Mouse (Mus musculus) thymus, postnatal 25 days (tissue): ENCODE data around the gene Gm7075.
"Not testable (repeated sequence)": the region's sequence is repeated elsewhere in the genome, so short reads cannot be mapped to it uniquely, and the experiment has no call there.

Experiments used
- DNase-seq: peaks from one replicate; pipeline ENCODE4 v3.0.0; 2022

Gene Gm7075

DNA sequence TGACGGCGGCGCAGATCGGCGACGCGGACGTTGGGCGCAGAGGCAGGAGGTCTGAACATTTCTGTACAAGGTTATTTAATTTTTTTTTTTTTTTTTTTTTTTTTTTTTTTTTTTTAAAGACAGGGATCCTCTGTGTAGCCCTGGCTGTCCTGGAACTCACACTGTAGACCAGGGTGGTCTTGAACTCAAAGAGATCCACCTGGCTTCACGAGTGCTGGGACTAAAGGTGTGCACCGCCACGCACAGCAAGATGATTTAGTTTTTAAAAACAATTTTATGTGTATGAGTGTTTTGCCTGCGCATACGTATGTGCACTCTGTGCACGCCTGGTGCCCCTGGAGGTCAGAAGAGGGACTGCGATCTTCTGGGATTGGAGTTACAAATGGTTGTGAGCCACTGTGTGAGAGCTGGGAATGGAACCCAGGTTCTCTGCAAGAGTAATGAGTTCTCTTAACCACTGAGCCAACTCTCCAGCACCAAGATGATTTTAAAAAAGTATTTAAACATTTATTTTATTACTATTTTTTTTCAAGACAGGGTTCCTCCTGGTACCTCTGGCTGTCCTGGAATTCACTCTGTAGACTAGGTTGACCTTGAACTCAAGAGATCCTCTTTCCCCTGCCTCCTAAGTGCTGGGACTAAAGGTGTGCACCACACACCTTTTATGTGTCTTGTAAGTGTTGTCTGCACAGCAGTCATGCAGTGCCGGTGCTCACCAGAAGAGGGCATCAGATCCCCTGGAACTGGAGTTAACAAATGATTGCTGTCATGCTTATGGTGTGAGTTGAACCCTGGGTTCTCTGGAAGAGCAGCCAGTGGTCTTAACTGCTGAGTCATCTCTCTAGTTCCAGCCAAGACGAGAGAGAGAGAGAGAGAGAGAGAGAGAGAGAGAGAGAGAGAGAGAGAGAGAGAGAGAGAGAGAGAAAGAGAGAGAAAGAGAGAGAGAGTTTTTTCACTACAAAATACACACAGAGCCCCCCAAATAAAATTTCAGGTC lies at the start of gene Gm7075:
Gene Gm7075, minus strand, starts transcription at position 51 of the 997 bp plus-strand sequence.
- DNase-seq: peak; percentile 60

DNA sequence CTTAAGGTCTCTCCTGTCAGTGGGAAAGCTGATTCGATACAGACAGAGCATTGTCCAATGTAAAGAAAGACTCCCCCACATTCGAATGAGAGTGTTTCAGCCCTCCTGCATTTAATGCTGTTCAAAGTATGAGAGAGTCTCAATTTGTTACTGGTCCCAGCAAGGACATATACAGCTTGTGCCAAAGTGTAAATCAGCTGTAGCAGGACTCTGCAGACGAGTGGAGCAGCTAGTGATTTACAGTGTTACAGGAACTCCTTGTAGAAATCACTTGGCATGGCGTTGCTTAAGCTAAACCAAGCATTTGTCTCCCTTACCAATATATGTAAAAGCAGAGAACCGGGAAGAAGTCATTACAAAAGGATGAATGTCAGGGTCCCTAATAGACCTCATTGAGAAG lies 39.3 kb upstream of the Gm7075 start:
- no peak for DNase-seq

DNA sequence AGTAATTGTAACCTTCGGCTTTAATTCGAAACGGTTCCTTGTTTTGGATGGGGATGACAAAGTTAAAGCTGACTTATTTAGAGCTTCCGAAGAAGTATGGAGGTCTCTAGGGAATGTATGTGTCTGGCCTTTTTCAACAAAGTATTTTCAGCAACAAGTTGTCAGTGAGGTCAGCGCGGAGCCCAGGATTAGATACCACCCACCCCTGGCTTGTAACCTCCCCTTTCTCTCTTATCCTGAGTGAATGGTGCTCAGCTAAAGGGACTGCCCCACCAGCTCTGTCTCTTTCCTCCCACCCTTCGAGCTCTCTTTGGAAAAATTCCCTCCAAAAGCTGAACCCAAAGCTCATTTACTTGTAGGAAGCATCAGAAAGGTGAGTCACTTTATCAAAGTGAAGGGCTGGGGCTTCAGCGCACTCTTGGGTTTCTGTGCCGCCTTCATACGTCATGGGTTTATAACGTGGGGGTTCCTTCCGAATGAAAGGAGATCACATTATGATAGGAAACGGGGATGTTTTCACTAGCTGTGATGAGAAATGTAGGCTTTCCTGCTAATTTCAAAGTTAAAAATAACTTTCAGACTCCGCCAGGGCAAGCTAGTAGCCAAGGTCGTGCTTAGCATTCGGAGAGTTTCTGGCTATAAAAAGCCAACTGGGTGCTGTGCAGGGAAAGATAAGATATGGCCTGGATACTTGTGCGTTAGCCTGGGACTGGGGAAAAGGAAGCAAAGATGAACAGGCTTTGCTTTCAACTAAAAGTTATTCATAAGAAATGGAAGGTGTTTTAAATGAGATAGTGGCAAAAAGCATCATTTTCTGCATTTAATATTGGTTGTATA lies 35.9 kb upstream of the Gm7075 start:
- no peak for DNase-seq

DNA sequence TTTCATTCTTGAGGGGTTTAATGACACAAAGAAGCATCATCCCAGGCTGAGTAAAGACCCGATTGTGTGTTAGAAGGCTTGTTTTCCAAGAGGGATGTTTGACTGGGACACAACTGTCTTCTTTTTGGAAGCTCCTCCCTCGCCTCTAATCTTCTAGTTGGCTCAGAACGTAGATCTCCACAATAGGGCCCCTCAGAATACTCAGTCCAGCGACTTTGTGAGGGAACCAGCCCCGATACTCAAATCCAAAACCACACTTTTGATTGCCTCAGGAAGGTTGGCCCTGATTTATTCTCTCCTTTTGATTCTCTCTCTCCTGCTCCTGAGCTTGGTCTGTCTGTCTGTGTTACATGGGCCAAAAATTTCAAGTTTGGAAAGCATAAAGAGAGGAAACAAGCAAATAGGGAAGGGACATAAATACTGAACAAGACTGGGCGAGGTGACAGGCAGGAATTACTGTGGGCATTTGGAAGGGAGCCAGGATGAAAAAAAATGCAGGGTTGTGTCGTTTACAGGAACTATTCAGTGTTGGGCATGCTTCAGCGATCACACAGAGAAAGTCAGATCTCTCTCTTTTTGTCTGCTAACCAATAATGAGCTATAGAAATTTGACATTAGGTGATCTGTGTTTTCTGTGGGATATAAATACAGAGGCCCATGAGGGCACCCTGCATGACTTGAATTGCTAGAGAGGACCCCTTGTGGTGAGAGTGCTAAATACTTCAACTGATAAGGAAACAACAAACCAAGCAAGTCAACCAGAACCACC lies 33.7 kb upstream of the Gm7075 start:
- no peak for DNase-seq

DNA sequence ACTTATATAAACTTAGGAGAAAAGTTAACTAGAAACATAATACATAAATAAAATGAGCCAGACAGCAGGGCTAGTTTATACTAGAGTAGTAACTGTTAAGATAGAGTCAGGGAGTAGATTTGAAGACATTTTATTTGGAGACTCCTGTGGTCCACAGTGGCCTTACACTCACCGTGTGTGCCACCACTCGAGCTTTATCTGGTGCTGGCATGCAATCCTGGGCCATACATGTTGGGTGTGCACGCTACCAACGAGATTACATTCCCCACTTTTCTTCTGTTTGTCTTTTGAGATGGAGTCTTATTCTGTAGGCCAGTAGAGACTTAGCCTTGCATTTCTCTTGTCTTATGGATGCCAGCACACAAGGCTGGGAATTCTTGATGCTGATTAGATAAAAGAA lies 32.3 kb upstream of the Gm7075 start:
- DNase-seq: no peak

DNA sequence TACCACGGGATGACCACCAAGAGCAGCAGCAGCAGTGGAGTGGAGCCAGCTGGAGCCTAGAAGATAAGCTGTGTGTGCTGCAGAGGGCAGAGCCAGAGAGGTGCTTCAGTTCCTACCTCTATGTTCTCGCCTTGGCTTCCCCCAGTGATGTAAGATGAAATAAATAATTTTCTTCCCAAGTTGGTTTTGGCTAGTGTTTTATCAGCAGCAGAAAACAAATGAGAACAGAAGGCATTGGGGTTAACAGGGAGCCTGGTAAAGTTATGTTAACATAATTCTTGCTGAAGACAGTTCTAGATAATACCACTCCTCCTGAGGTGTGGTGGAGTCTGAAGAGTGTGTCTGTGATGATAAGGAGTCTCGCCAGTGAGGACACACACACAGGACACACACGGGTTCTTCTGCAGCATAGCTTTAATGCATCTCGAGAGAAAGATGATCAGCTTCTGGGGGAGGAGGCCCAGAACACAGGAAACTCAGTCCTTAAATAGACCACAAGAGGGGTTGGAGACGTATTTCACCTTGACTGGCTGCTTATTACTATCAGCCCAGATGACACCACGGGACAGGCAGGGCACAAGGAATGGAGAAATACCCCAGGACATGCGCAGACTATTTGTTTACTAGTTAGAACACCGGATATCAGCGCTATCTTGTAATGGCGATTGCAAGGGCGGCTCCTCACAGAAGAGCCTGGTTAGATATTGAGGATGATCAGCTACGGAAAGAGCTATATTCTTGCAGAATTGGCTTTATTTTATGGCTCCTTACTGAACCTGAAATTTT lies 23.2 kb upstream of the Gm7075 start:
- not testable (repeated sequence) for DNase-seq

DNA sequence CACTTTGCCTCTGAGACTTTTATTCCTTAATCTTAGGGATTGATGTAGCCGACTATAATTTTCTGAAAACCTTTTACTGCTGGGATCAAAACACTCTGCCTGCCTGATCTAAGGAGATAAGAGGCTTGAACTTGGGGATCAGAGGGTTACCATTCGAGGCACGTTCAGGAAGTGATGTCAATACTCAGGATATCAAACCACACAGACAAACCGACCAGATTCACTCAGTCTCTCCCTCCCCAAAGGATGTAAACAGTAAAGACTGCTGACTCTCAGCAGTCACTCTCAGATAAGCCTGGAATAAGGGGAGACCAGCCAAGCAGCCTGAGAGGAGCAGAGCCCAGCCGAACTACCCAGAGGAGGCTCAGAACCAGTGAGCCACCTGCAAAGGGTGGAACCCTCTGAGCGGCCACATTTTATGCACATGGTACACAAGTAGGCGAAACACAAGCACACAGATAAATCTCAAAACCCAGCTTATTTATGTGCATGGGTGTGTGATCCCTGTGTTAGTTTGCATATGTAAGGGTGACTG lies 18.2 kb upstream of the Gm7075 start:
- no peak for DNase-seq

DNA sequence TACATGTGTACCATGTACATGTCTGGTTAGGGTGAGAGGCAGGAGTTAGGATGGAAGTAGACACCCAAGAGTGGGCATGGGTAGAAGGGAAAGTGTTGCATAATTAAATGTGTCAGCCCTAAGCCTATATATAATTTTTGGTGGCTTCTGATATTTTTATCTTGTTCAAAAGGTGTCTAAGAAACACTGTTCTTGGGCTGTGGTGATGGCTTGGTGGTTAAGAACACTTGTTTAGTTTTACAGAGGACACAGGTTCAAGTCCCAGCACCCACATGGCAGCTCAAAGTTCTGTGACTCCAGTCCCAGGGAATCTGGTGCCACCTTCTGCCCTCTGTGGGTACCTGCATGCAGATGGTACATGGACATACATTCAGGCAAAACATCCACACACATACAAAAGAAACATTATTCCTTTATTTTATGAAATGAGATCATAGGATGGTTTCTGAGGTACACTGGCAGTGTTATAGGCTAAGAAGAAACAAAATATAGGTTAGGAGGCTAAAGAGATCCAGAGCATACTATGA lies 17.2 kb upstream of the Gm7075 start:
- DNase-seq: no peak

DNA sequence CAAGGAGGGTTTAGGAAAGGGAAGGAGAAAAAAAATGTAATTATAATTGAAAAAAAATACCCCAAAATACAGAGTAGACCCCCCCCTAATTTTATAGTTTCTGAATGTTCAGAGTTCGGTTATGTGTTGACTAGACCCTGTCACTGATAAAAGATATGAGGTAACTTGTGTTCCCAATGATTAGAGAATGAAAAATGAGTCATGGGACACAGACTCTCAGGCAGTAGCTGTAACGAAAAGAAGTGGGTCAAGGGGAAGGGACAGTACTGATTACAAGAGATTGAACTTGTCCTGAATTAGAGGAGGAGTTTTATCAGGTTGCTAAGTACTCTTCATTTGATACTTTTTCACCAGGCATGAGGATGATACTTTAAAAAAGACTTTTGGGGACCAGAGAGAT lies 11.3 kb upstream of the Gm7075 start:
- DNase-seq: no peak

DNA sequence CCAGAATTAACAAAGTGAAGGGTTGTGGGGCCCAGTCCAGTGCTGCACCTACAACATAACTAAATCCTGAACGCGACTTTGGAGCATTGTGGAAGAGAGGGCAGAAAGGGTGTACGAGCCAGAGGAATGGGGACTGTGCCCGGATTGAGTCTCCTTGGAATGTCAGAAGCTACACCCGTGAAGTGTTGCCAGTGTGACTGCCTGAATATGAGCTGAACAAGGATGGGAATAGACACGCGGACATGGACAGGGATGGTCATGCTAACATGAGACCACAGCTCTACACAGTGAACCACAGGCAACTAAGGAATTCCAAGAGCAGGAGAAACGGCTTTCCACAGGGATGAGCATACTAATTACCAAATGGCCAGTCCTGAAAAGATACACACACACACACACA lies 10.5 kb upstream of the Gm7075 start:
- no peak for DNase-seq

DNA sequence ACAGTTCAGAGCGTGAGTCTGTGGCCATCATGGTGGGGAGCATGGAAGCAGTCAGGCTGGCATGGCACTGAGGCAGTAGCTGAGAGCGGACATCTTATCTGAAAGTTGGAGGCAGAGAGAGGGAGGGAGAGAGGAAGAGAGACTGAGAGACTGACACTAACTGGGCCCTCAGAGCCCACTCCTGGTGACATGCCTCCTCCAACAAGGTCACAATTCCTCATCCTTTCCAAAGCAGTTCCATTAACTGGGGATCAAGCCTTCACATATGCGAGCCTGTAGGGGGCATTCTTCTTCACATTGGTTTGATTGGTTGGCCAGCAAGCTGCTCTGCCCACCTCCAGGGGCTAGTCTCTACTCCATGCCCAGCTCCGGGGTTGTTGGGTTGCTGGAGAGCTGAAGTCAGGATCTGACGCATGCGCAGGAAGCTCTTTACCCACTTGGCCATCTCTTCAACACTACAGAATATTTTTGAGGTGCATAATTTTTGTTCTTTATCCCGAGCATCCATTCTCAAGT lies 9.7 kb upstream of the Gm7075 start:
- DNase-seq: no peak

DNA sequence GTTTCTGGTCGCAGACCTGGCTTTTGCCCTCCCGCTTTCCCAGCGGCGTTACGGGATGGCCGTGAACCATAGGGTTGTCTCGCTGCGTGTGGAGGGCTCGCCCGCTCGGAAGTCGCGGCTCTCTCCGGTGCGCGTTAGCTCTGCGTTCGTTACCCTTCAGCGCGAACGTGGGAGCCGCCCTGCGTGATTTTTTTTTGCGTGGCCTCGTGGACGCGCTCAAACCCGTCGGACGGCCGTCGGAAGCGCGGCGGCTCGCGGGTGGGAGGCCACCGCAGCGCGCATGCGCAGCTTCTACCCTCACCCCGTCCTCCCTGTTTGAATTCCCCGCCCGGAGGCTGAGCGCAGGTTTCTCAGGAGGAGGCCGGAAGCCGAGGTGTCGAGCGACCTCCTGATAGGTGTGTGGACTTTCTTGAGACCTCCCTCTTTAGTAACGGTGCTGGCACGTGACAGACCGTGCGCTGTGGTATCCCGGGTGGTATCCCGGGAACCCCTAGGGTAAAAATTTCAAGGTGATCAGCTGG lies 8.3 kb upstream of the Gm7075 start, which contains the start of gene Ctnna3:
Gene Ctnna3, plus strand, starts transcription at position 314 of the 521 bp plus-strand sequence.
- DNase-seq: peak; percentile 90

DNA sequence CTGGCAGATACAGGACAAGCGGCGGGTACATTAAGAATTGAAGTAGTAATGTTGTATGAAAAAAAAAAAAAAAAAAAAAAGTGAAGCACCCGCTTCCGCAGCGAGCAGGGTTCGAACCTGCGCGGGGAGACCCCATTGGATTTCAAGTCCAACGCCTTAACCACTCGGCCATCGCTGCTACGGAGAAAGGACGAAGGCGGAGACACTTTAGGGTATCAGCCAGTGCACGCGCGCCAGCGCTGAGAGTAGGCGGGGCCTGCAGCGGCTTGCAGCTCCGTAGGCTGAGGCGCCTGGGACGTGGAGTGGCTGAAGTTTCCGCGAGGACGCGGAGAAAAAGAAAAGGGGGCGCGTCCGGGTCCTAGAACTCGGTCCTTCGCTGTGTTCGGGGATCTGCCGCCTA lies 7.8 kb upstream of the Gm7075 start:
- peak; percentile 100 for DNase-seq

DNA sequence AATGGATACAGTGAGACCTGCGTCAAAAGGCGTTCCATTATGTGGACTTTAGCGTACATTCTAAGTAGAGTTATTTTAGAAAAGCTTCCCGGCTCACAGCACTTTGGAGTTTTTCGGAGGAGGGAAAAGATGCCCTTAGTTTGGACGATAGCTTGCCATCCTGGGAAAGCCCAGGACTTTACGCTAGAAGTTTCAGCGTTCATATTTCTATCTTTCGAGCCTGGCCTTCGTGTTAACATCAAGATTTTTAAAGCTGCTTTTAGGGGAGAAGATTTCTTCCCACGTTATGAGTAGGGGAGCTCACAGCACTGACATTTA lies 7.4 kb upstream of the Gm7075 start:
- no peak for DNase-seq

DNA sequence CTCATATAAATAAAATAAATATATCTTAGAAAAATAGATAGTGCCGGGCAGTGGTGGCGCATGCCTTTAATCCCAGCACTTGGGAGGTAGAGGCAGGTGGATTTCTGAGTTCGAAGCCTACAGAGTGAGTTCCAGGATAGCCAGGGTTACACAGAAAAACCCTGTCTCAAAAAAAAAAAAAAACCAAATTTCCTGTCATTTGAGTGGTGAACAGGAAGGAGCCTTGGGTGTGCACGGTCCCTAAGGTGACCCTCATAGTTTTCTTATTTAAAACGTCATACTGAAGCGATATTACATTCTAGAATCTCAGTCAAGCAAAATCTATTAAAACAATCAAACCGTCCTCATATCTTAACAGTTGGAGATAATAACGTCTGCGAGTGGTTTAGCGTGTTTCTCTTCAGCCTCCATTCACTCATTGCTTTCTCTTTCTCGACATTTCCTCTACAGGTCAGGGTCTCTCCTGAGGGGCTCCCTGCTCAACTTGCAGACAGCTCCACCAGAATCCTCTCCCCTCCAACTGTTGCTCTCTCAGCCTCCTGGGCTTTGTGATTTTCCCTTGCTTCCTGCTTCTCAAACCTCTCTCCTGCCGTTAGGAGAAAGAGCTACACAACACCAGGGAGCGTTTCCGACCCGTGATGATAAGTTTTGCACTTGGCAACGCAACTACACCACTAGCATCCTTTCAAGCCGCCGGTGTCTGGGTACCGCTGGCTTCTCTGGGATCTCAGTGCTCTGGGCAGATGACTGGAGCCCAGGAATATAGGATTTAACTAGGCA lies 6.8 kb upstream of the Gm7075 start:
- DNase-seq: peak; percentile 63

DNA sequence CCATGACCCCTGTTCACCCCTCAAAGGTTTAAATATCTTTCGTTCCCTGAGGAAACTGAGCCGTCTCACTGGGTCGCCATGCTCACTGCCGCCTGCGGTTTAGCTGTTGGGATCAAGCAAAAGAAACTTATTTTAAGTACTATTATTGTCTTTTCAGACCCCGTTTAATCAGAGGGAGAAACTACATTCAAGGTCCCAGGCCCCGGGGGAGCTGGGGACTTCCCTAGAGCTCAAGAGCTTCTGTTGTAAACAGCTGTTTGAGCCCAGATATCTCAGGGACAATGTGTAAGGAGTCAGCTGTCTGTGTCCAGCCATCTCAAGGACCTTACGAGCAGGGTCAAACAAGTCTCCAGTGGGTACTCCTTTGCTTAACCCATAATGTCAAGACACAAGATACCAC lies 5.6 kb upstream of the Gm7075 start:
- no peak for DNase-seq

DNA sequence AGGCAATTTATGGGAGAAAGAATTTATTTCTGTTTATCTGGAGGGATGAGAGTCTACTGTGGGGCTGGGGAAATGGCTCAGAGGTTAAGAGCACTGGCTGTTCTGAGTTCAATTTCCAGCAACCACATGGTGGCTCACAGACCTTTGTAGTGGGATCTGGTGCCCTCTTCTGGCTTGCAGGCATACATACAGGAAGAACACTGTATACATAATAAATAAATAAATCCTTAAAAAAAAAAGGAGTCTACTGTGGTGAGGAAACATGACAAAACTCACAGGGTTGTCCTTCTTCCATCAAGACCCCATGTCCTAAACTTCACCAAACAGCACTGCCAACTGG lies 2.9 kb upstream of the Gm7075 start:
- DNase-seq: peak; percentile 67

DNA sequence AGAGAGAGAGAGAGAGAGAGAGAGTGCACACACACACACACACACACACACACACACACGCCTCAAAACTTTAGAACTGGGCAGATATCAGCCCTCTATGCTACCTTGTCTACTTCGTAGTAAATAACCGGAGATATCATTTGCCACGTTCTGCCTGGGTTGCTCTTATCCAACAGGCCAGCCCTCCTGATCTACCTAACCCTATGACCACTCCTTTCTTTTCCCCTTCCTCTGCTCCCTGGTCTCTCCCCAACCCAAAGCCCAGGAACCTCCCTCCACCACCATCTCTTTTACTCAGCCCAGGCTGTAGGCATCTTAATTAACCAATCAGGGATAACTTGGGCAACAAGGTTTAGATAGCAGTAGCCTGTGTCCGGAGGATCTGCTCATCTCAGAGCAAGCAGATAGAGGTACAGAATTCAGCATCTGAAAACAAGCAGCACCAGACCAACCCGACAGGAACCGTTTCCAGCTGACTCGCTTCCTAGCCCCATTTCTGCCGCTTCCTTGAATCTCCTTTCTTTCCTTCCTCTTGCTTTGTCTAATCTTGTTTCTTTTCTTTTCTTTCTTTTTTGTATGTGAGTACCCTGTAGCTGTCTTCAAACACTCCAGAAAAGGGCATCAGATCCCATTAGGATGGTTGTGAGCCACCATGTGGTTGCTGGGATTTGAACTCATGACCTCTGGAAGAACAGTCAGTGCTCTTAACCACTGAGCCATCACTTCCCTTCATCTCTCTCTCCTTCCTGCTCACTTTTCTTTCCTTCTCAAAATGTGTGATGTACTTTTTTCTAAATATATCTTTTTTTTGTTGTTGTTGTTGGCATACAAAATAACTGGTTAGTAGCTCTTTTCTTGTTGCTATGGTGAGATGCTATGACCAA lies 2.2 kb upstream of the Gm7075 start:
- no peak for DNase-seq

DNA sequence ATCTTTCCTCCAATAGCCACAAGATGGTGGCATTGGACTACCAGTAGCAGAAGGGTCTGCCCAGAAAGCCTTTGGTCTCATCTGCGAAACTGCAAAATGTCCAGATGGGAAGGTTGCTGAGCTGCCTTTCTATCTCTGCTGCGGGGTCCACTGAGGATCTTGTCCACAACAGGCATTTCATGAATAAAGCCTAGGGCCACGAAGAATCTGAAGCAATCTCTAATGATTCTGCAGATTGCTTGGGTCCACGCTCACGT lies 1.1 kb upstream of the Gm7075 start:
- no peak for DNase-seq

DNA sequence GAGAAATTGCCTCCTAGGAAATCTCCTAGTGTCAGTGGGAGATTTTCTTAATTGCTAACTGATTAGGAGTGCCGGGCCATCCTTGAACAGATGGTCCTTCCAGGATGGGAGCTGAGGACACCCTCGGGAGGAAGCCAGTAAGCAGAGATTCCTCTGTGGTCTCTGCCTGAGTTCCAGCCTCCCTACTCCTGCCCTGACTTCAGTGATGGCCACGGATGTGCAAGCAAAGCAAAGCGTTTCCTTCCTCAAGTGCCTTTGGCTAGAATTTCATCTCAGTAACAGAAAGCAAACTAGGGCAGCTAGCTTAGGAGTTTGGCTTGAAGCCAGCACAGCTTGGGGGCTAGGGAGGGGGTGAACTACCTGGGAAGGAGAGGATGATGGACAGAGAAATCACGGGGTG lies 4.5 kb downstream of the Gm7075 start:
- no peak for DNase-seq
